ENCODE assay signal across 9 mouse cellular contexts in the genomic region with DNA sequence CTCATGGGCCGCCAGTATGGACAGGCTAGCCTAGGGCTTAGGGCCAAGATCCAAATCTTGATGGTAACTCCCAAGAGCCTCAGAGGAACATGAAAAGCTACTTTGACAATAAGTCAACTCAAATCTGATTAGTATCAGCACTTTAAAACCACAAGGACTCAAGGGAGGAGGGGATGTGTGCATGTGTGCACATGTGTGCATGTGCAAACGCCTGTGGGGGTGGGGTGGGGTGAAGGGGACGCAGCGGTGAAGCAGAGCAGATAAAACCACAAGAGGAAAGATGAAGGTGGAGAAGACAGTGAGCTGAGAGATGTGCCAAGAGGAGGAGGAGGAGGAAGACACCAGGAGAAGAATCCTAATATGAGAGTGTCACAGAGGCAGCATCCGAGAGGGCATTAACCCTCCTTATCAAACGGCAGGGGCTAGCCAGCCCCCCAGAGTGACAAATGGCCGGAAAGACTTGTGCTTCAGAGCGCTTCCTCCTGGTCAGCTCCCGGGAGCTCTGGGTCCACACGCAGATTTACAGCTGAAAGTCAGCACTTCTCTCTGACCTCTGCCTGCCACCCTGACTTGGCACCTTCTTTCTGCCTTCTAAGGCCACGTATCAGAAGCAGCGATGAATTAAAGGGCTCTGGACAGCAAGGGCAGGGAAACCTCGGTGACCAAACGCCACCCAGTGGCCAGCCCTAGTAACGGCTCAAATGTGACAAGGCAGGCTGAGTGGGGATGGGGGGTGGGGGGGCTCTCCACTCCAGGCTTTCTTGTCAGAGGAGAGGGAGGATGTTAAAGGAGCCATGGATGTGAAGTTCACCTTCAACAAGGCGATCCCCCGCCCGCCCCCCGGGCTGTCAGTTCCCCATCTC. TPM values are rescaled to one million over a fixed set of nuclear protein-coding genes. Genes with fewer than 3 reads are reported as not detected.
DNase-seq lines count a peak whose midpoint lies in the region; ATAC-seq lines count a peak whose summit lies in the region.
"Had no signal": no experiment of that assay in that cellular context is flagged by ENCODE, and none has a peak within 500 bp of the region (broad histone marks: within the 10 kb centered on the region; RNA-seq: fewer than 3 reads in every experiment).

No protein-coding gene starts in this region.

- 37% methylated on average over 19 of the region's 19 CpGs for WGBS in hindbrain, embryonic 15.5 days
- WGBS in midbrain, embryonic 11.5 days, result 37% methylated on average over 19 of the region's 19 CpGs

- no peaks in the 10 kb centered on the region for H3K9me3 ChIP-seq in hindbrain, embryonic 15.5 days
- no peaks in the 10 kb centered on the region for H3K9me3 ChIP-seq in midbrain, embryonic 11.5 days (ENCODE audit: control insufficient read depth, low read length)

- peak overlapping the region; percentile 29; the same call in 1 of the 2 replicates for H3K4me2 ChIP-seq in hindbrain, embryonic 15.5 days
- H3K4me2 ChIP-seq in midbrain, embryonic 11.5 days, result no peak overlapping the region

- peak; percentile 49 for DNase-seq in cerebellum, adult 11-12 months
- DNase-seq in cerebellum, adult 9-11 months, result no peak
- DNase-seq in brain, adult 2 months (ENCODE audit: low read depth, low spot score), result peak; percentile 70
- peak; percentile 45 to 62 for DNase-seq in left cerebral cortex, postnatal 14 days (ENCODE audit: low spot score in 2 of 2)
- peak; percentile 97 for DNase-seq in midbrain, embryonic 11.5 days (ENCODE audit: low spot score, missing footprints)
- peak; percentile 34 for DNase-seq in right cerebral cortex, postnatal 25 days

- intact Hi-C loops in left cerebral cortex, postnatal 14 days (cut with DNase I), result loop anchor here (2.0 kb wide), 1 partner anchor 210 kb away; no protein-coding TSS in a partner anchor

- ATAC-seq in frontal cortex, adult (ENCODE audit: low TSS enrichment), result peak; percentile 62
- ATAC-seq in hindbrain, embryonic 15.5 days (ENCODE audit: low FRiP score, low read depth), result no peak
- ATAC-seq in midbrain, embryonic 11.5 days (ENCODE audit: low FRiP score), result peak; percentile 49; the same call in 1 of the 2 replicates

- H3K4me3 ChIP-seq in hindbrain, embryonic 15.5 days, result no peak overlapping the region
- no peak overlapping the region for H3K4me3 ChIP-seq in midbrain, embryonic 11.5 days (ENCODE audit: low read depth, low read length)

- peaks cover 43% of the 10 kb centered on the region for H3K36me3 ChIP-seq in hindbrain, embryonic 15.5 days
- H3K36me3 ChIP-seq in midbrain, embryonic 11.5 days (ENCODE audit: control insufficient read depth, insufficient read depth, low read length), result peaks cover 6% of the 10 kb centered on the region; the same call in 1 of the 2 replicates

- H3K27me3 ChIP-seq in hindbrain, embryonic 15.5 days, result peaks cover 15% of the 10 kb centered on the region; the same call in 1 of the 2 replicates
- peaks cover 2% of the 10 kb centered on the region for H3K27me3 ChIP-seq in midbrain, embryonic 11.5 days (ENCODE audit: control insufficient read depth, insufficient read depth, low read length)

- H3K27ac ChIP-seq in hindbrain, embryonic 15.5 days (replicated peaks), result no peak overlapping the region
- H3K27ac ChIP-seq in midbrain, embryonic 11.5 days (ENCODE audit: low read depth, low read length), result no peak overlapping the region

- H3K4me1 ChIP-seq in hindbrain, embryonic 15.5 days (replicated peaks), result peaks cover 6% of the 10 kb centered on the region
- no peaks in the 10 kb centered on the region for H3K4me1 ChIP-seq in midbrain, embryonic 11.5 days (ENCODE audit: control insufficient read depth, insufficient read depth, low read length)

- H3K9ac ChIP-seq in hindbrain, embryonic 15.5 days, result no peak overlapping the region
- no peak overlapping the region for H3K9ac ChIP-seq in midbrain, embryonic 11.5 days (ENCODE audit: low read length)

RNA-seq across cellular contexts. Expression of gene Qsox1, which starts 28.1 kb away (rescaled TPM):
- polyA plus RNA-seq in hindbrain, embryonic 15.5 days (2015; fragmentation: Nextera tagmentation; extraction: Ambion mirVana), result 20.1 and 21.5 TPM in 2 replicates
- 10 to 100 TPM; 27.1 to 34.2 TPM for total RNA-seq in left cerebral cortex, postnatal 14 days (2021)
- 6.6 and 6.8 TPM in 2 replicates for polyA plus RNA-seq in midbrain, embryonic 11.5 days (2014; fragmentation: Nextera tagmentation; extraction: Ambion mirVana)

RNA-seq across cellular contexts. Expression of gene Lhx4, which starts 33.1 kb away (rescaled TPM):
- polyA plus RNA-seq in hindbrain, embryonic 15.5 days (2015; fragmentation: Nextera tagmentation; extraction: Ambion mirVana), result 2.3 and 3.5 TPM in 2 replicates
- total RNA-seq in left cerebral cortex, postnatal 14 days (2021), result not detected
- 1.7 and 2.2 TPM in 2 replicates for polyA plus RNA-seq in midbrain, embryonic 11.5 days (2014; fragmentation: Nextera tagmentation; extraction: Ambion mirVana)
- total RNA-seq: left cerebral cortex, adult 8-10 months had no signal
